ENCODE assay signal across 8 mouse cellular contexts in the genomic region with DNA sequence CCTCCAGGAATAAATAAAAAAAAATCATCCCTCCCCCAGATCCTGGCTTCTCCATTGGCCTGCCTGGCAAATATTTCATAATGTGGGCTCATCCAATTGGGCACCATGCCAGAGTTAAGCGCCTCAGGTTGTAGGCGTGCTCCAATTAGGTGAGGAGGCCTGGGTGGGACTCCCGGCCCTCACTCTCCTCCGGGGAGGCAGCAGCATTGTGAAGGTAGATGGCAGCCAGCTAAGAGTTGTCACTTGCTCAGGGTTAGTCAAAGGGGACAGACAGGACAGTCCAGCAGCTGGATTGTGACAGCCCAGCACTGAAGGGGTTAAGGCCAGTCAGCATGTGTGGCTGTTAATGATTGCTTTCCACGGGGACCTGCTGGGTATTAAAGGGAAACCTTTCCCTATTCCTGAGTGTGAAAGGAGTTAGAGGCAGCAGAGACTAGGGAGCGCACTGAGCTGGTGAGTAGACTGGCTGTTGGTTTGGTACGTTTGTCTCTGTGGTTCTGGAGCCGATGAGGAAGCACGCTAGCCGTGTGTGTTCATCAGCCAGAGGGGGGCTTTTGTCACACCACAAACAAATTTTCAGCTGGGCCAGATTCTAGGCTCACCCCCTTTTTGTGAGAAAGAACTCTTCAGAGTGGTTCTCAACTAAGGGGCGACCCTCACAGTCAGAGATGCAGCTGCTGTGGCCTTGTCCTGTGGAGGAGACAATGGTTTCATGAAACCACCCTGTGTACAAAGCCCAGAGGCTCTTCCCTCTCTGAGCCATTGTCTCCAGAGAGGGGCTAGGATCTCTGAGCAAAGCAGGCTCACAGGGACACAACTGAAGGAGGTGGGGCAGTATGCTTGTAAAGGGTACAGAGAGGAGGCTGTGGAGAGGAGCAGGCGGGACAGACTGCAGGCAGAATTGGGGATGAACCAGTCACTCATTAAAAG.
DNase-seq lines count a peak whose midpoint lies in the region; ATAC-seq and TF ChIP-seq lines count a peak whose summit lies in the region.

No protein-coding gene starts in this region.

- H3K9ac ChIP-seq in forebrain, postnatal 0 days: no peak overlapping the region
- H3K9ac ChIP-seq in kidney, embryonic 15.5 days: peak overlapping the region; percentile 29; the same call in 1 of the 2 replicates

- no peak overlapping the region for H3K4me3 ChIP-seq in forebrain, postnatal 0 days (ENCODE audit: low read depth, low read length)
- H3K4me3 ChIP-seq in kidney, embryonic 15.5 days (replicated peaks): peak overlapping the region; percentile 29

- H3K27me3 ChIP-seq in forebrain, postnatal 0 days (ENCODE audit: insufficient read depth, low read length): no peaks in the 10 kb centered on the region
- H3K27me3 ChIP-seq in kidney, embryonic 15.5 days: no peaks in the 10 kb centered on the region

- no peak overlapping the region for H3K4me2 ChIP-seq in forebrain, postnatal 0 days (ENCODE audit: low read depth)
- peak overlapping the region; percentile 45 for H3K4me2 ChIP-seq in kidney, embryonic 15.5 days

- no peak for TF ChIP-seq CTCF in forebrain, postnatal 0 days (IDR thresholded peaks at IDR 0.05; ENCODE audit: low read depth)

- WGBS in forebrain, postnatal 0 days: 23% methylated on average over 12 of the region's 12 CpGs
- WGBS in kidney, embryonic 15.5 days: 39% methylated on average over 12 of the region's 12 CpGs

- peak; percentile 34; the same call in 1 of the 2 replicates for ATAC-seq in forebrain, postnatal 0 days
- peak; percentile 66 for ATAC-seq in kidney, embryonic 15.5 days (replicated peaks; ENCODE audit: low FRiP score)
- ATAC-seq in CD4-positive, CD25-positive, alpha-beta regulatory T cell, adult 4 months: no peak
- no peak for ATAC-seq in inflammation-experienced regulatory T-cells, adult 6 months

- peaks cover 6% of the 10 kb centered on the region; the same call in 1 of the 2 replicates for H3K4me1 ChIP-seq in forebrain, postnatal 0 days (ENCODE audit: insufficient read depth)
- peaks cover 39% of the 10 kb centered on the region for H3K4me1 ChIP-seq in kidney, embryonic 15.5 days

- DNase-seq in right cerebral cortex, adult 2 months (ENCODE audit: low spot score in 2 of 2): peak; percentile 50 to 61
- DNase-seq in right cerebral cortex, postnatal 4 days: no peak
- DNase-seq in forebrain, postnatal 0 days: no peak
- DNase-seq in lung, postnatal 25 days (ENCODE audit: low spot score): peak; percentile 58
- peak; percentile 79 for DNase-seq in yolk sac, embryonic 10.5 days (ENCODE audit: low spot score)

- no peaks in the 10 kb centered on the region for H3K36me3 ChIP-seq in forebrain, postnatal 0 days (ENCODE audit: insufficient read depth)
- H3K36me3 ChIP-seq in kidney, embryonic 15.5 days: no peaks in the 10 kb centered on the region

- no peak overlapping the region for H3K27ac ChIP-seq in forebrain, postnatal 0 days (ENCODE audit: low read depth, low read length)
- H3K27ac ChIP-seq in kidney, embryonic 15.5 days: peak overlapping the region; percentile 75

- no peaks in the 10 kb centered on the region for H3K9me3 ChIP-seq in forebrain, postnatal 0 days (ENCODE audit: low read length)
- no peaks in the 10 kb centered on the region for H3K9me3 ChIP-seq in kidney, embryonic 15.5 days (replicated peaks)

Comparison
In these comparisons a context has a peak if more than half of its experiments do, and no peak if none do; other contexts are left out.
1. DNase-seq: peak in right cerebral cortex, adult 2 months (2 of 2), lung, postnatal 25 days (single experiment) and yolk sac, embryonic 10.5 days (single experiment); none in right cerebral cortex, postnatal 4 days (single experiment) and forebrain, postnatal 0 days (single experiment).
2. ATAC-seq: peak in forebrain, postnatal 0 days (single experiment) and kidney, embryonic 15.5 days (single experiment); none in CD4-positive, CD25-positive, alpha-beta regulatory T cell, adult 4 months (single experiment) and inflammation-experienced regulatory T-cells, adult 6 months (single experiment).